Mouse (Mus musculus) adrenal gland, postnatal 10 days (tissue): ENCODE measurements around the gene Bhlha15. TPM values are rescaled to one million over a fixed set of nuclear protein-coding genes. Genes with fewer than 3 reads are reported as not detected.

Experiments used
- DNase-seq: peaks from one replicate; pipeline ENCODE4 v3.0.0; 2021; ENCODE audit warnings: mixed read lengths
- total RNA-seq, 2 experiments: library from RNA; stranded (reverse); gene quantifications; 2 replicates each; pipeline ENCODE4 v1.2.3; 2021

The Bhlha15 gene
- total RNA-seq, 2 experiments from 2014 or later, result 0.66 to 0.97 TPM

DNA sequence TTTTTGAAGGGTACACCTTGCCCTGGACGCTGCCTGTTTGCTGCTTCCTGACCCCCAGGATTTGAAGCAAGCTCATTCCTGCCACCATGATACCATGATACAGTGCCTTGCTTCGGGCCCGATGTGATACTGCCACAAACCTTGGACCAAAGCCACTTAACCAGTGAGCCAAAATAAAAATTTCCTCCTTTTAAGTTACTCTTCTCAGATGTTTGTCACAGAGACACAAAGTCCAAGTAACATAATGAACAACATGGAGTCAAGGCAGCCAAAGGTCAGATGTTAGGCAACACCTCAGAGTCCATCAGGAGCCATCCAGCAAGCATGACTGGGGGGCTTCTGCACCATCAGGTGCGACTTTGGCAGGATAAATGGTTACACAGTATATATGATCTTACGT lies 42.4 kb downstream of the Bhlha15 start:
- DNase-seq, result no peak

GRCm38 (mm10) chr5:144234222-144234621 lies 44.1 kb downstream of the Bhlha15 start:
- DNase-seq, result no peak

- no peak for DNase-seq
Observed at GRCm38 (mm10) chr5:144234714-144235113, 44.6 kb downstream of the Bhlha15 start.

GRCm38 (mm10) chr5:144238969-144239368 lies 48.9 kb downstream of the Bhlha15 start:
- DNase-seq, result no peak

Other genes starting within 250 kb of the Bhlha15 start
- gene Ccz1, start 175.4 kb upstream of the Bhlha15 start, total RNA-seq, result 10 to 100 TPM; 56.7 to 56.9 TPM
- gene Ocm, start 163.6 kb upstream of the Bhlha15 start, total RNA-seq, result not detected
- gene Lmtk2, start 89.8 kb upstream of the Bhlha15 start, total RNA-seq, result 10 to 100 TPM; 21.9 to 24.4 TPM
- gene Tecpr1, start 33.3 kb downstream of the Bhlha15 start, total RNA-seq, result 10 to 100 TPM; 56.9 to 67.2 TPM
- gene Bri3, start 54.2 kb downstream of the Bhlha15 start, total RNA-seq, result 100 to 1,000 TPM; 116 to 124 TPM
- gene Baiap2l1, start 167.8 kb downstream of the Bhlha15 start, total RNA-seq, result 1 to 10 TPM; 3.7 to 6.8 TPM